ENCODE assay signal across 11 mouse cellular contexts in genomic region chr11:117314520-117314919, GRCm38 (mm10).
A peak's percentile ranks its signal among the peaks of the same experiment; 100 is the strongest.
DNase-seq lines count a peak whose midpoint lies in the region; ATAC-seq and TF ChIP-seq lines count a peak whose summit lies in the region.
"Had no signal": no experiment of that assay in that cellular context is flagged by ENCODE, and none has a peak within 500 bp of the region (broad histone marks: within the 10 kb centered on the region; RNA-seq: fewer than 3 reads in every experiment).

No protein-coding gene starts in this region.

- H3K27ac ChIP-seq in heart, embryonic 13.5 days (replicated peaks) = peak overlapping the region; percentile 66; the same call in 1 of the 2 replicates
- peak overlapping the region; percentile 84 for H3K27ac ChIP-seq in lung, embryonic 14.5 days (ENCODE audit: low read depth)
- 0 out of 2 replicates have a peak overlapping the region, but pooled peaks have one; percentile 15 for H3K27ac ChIP-seq in brown adipose tissue, adult 24 weeks (replicated peaks; ENCODE audit: low read depth, low read length)
- 0 out of 2 replicates have a peak overlapping the region, but pooled peaks have one; percentile 35 for H3K27ac ChIP-seq in heart, postnatal 0 days (ENCODE audit: low read depth)

- no peak for ATAC-seq in heart, embryonic 13.5 days (ENCODE audit: extremely low read depth, insufficient number of reproducible peaks, low FRiP score, low TSS enrichment)
- no peak for ATAC-seq in lung, embryonic 14.5 days (ENCODE audit: insufficient read depth)
- ATAC-seq in heart, postnatal 0 days (ENCODE audit: insufficient read depth, low read depth) = no peak
- ATAC-seq: forebrain, embryonic 13.5 days; inflammation-experienced regulatory T-cells, adult 6 months had no signal

- peaks cover 100% of the 10 kb centered on the region for H3K4me1 ChIP-seq in heart, embryonic 13.5 days
- H3K4me1 ChIP-seq in lung, embryonic 14.5 days (ENCODE audit: insufficient read depth) = peaks cover 83% of the 10 kb centered on the region
- peaks cover 62% of the 10 kb centered on the region for H3K4me1 ChIP-seq in lung, adult 2 months (ENCODE audit: control insufficient read depth, insufficient read depth, low read length)
- H3K4me1 ChIP-seq in brown adipose tissue, adult 24 weeks (ENCODE audit: control insufficient read depth, insufficient read depth, insufficient read length, low read length) = peaks cover 86% of the 10 kb centered on the region
- peaks cover 71% of the 10 kb centered on the region for H3K4me1 ChIP-seq in heart, postnatal 0 days (ENCODE audit: control insufficient read depth, insufficient read depth)

- H3K9ac ChIP-seq in heart, embryonic 13.5 days = no peak overlapping the region
- H3K9ac ChIP-seq in lung, embryonic 14.5 days = no peak overlapping the region
- no peak overlapping the region for H3K9ac ChIP-seq in heart, postnatal 0 days (replicated peaks; ENCODE audit: low read depth, low read length)
- H3K9ac ChIP-seq: forebrain, embryonic 13.5 days had no signal

- no peak for TF ChIP-seq CTCF in lung, embryonic 14.5 days (IDR thresholded peaks at IDR 0.05; ENCODE audit: low read depth)
- TF ChIP-seq CTCF in lung, adult 2 months (IDR thresholded peaks at IDR 0.05; ENCODE audit: insufficient read depth, low read length) = no peak
- no peak for TF ChIP-seq CTCF in heart, postnatal 0 days (IDR thresholded peaks at IDR 0.05; ENCODE audit: low read depth)

- H3K4me3 ChIP-seq in heart, embryonic 13.5 days = no peak overlapping the region
- no peak overlapping the region for H3K4me3 ChIP-seq in lung, embryonic 14.5 days (ENCODE audit: low read depth, low read length)
- H3K4me3 ChIP-seq in lung, adult 2 months (replicated peaks; ENCODE audit: extremely low read depth, low read depth, low read length) = no peak overlapping the region
- H3K4me3 ChIP-seq in brown adipose tissue, adult 24 weeks (ENCODE audit: insufficient read depth, low read depth, low read length) = no peak overlapping the region
- H3K4me3 ChIP-seq in heart, postnatal 0 days (ENCODE audit: low read depth, low read length) = no peak overlapping the region
- H3K4me3 ChIP-seq: forebrain, embryonic 13.5 days had no signal

- TF ChIP-seq POLR2A in lung, adult 2 months (IDR thresholded peaks at IDR 0.05; ENCODE audit: borderline replicate concordance, extremely low read depth, low read depth, low read length) = no peak

- no peaks in the 10 kb centered on the region for H3K36me3 ChIP-seq in heart, embryonic 13.5 days
- H3K36me3 ChIP-seq in lung, embryonic 14.5 days (ENCODE audit: insufficient read depth) = 0 out of 2 replicates have a peak, but pooled peaks cover 3% of the 10 kb centered on the region
- H3K36me3 ChIP-seq in heart, postnatal 0 days (replicated peaks; ENCODE audit: control insufficient read depth, insufficient read depth, low read length) = no peaks in the 10 kb centered on the region

- intact Hi-C loops in heart, postnatal 25 days (cut with DNase I) = no loop called here

- no peak for TF ChIP-seq EP300 in heart, postnatal 0 days (IDR thresholded peaks at IDR 0.05; ENCODE audit: low read depth)

- no peak for DNase-seq in heart, postnatal 25 days (ENCODE audit: low spot score)
- no peak for DNase-seq in lung, embryonic 14.5 days
- no peak for DNase-seq in lung, adult 2 months
- no peak for DNase-seq in heart, postnatal 0 days (ENCODE audit: low spot score)
- no peak for DNase-seq in frontal cortex, postnatal 25 days (ENCODE audit: low spot score in 2 of 2)
- DNase-seq in layer of hippocampus, adult 18-20 months (ENCODE audit: low spot score in 2 of 2) = no peak
- DNase-seq: cerebellum, adult 8-10 months had no signal

- no peaks in the 10 kb centered on the region for H3K27me3 ChIP-seq in heart, embryonic 13.5 days (replicated peaks)
- H3K27me3 ChIP-seq in lung, embryonic 14.5 days (ENCODE audit: insufficient read depth, low read length) = no peaks in the 10 kb centered on the region
- no peaks in the 10 kb centered on the region for H3K27me3 ChIP-seq in heart, postnatal 0 days (ENCODE audit: control insufficient read depth, insufficient read depth, low read length)
- H3K27me3 ChIP-seq: forebrain, embryonic 13.5 days had no signal

- H3K9me3 ChIP-seq in heart, embryonic 13.5 days = no peaks in the 10 kb centered on the region
- no peaks in the 10 kb centered on the region for H3K9me3 ChIP-seq in lung, embryonic 14.5 days (ENCODE audit: low read depth, low read length)
- H3K9me3 ChIP-seq in heart, postnatal 0 days (replicated peaks; ENCODE audit: control insufficient read depth, low read length) = no peaks in the 10 kb centered on the region
- H3K9me3 ChIP-seq: forebrain, embryonic 13.5 days had no signal

- no peak overlapping the region for H3K4me2 ChIP-seq in heart, embryonic 13.5 days
- H3K4me2 ChIP-seq in lung, embryonic 14.5 days = no peak overlapping the region
- no peak overlapping the region for H3K4me2 ChIP-seq in heart, postnatal 0 days (ENCODE audit: low read depth, low read length)
- H3K4me2 ChIP-seq: forebrain, embryonic 13.5 days had no signal

- 85% methylated on average over 8 of the region's 8 CpGs for WGBS in heart, embryonic 13.5 days
- 91% methylated on average over 8 of the region's 8 CpGs for WGBS in lung, embryonic 14.5 days
- 88% methylated on average over 8 of the region's 8 CpGs for WGBS in lung, adult 2 months
- WGBS in heart, postnatal 0 days = 87% methylated on average over 8 of the region's 8 CpGs

Comparison
In these comparisons a context has a peak if more than half of its experiments do, and no peak if none do; other contexts are left out.
1. H3K27ac ChIP-seq: peak in every context shown above with its lines; median percentile 84 in lung, embryonic 14.5 days; 66 in heart, embryonic 13.5 days; 35 in heart, postnatal 0 days; 15 in brown adipose tissue, adult 24 weeks.